Mouse (Mus musculus): ENCODE results near the gene Nthl1. TPM values are rescaled to one million over a fixed set of nuclear protein-coding genes. Genes with fewer than 3 reads are reported as not detected.

Nthl1 gene
- polyA plus RNA-seq, 1 experiment from 2014 or later, result 17.0 TPM

DNA sequence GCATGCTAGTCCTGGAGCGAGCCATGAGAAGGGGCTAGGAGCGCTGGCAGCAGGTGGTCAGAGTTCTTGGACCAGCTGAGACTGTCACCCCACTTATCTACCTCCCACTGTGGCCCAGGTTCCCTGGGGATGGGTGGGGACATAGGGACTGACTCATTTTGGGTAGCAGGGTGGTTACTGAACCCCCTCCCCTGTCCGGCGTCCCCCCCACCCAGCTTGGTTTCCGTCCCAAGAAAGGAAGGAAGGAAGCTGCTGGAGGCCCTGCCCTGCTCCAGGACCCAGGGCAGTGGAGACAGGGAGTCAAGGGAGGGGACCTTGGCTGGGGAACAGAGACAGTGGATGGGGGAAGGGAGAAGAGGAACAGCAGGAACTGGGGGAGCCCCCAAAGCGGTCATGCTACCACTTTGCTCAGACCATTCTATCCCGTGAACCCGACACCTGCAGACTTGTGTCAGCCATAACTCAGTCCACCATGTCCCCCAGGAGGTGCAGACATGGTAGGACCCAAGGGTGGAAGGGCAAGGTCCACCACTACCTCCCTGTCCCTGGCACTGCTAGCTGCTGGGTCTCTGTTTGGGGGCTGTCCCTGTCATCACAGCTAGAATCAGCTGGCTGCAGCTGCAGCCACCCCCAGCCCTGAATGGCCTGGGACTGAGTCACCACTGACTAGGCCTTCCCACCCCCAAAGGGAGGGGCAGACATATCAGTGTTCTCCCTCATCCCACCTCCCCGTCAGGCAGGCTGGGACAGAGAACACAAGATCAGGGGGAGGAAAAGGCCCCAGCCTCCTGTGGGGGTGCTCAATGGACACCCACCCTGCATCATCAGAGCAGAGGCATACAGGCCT is 12.6 kb downstream of the Nthl1 start:
- Histone ChIP-seq H3K27me3 (ENCODE audit: control insufficient read depth, insufficient read depth, low read length) (no peaks in the 10 kb centered on the region), H3K4me2 (replicated peaks; ENCODE audit: low read depth, low read length) (peak overlapping the region; percentile 22; the same call in 1 of the 2 replicates), H3K9me3 (ENCODE audit: control insufficient read depth, low read length) (no peaks in the 10 kb centered on the region), H3K4me1 (ENCODE audit: control insufficient read depth, insufficient read depth, low read length) (peaks cover 43% of the 10 kb centered on the region), H3K27ac (ENCODE audit: low read depth, low read length) (peak overlapping the region; percentile 76), H3K9ac (ENCODE audit: low read depth, low read length) (no peak overlapping the region; the same call in 1 of the 2 replicates), H3K36me3 (ENCODE audit: control insufficient read depth, insufficient read depth, low read length) (peaks cover 15% of the 10 kb centered on the region), H3K4me3 (ENCODE audit: low read length) (no peak overlapping the region; the same call in 1 of the 2 replicates)
- 0 out of 2 replicates have a peak, but pooled peaks have one; percentile 5 for ATAC-seq (ENCODE audit: low FRiP score, low TSS enrichment)
- WGBS, result 71% methylated on average over 9 of the region's 9 CpGs

DNA sequence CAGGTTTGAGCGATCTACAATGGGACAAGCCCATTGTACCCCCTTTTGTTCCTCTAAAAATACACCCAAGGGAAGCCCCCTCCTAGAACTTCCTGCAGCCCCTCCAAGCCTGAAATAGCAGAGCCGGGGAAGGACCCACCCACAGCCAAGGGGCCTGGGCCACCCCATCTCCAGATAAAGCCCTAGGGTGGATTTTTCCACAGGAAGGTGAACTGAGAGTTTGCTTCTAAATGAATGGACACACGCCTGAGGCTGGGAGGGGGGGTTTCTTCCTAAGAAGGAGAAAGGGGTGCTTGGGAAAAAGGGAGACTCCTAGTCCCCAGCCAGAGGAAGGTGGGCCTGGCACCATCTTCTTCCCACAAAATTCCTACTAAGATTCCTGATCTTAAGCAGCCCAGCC is 13.4 kb downstream of the Nthl1 start:
- H3K9me3 ChIP-seq (ENCODE audit: control insufficient read depth, low read length), result no peaks in the 10 kb centered on the region
- no peak overlapping the region for H3K9ac ChIP-seq (ENCODE audit: low read depth, low read length)
- 86% methylated on average over 3 of the region's 3 CpGs for WGBS
- no peak overlapping the region; the same call in 1 of the 2 replicates for H3K27ac ChIP-seq (ENCODE audit: low read depth, low read length)
- H3K4me2 ChIP-seq (replicated peaks; ENCODE audit: low read depth, low read length), result no peak overlapping the region
- no peaks in the 10 kb centered on the region for H3K27me3 ChIP-seq (ENCODE audit: control insufficient read depth, insufficient read depth, low read length)
- no peak overlapping the region for H3K4me3 ChIP-seq (ENCODE audit: low read length)
- peaks cover 7% of the 10 kb centered on the region for H3K36me3 ChIP-seq (ENCODE audit: control insufficient read depth, insufficient read depth, low read length)
- peaks cover 46% of the 10 kb centered on the region for H3K4me1 ChIP-seq (ENCODE audit: control insufficient read depth, insufficient read depth, low read length)
- ATAC-seq (ENCODE audit: low FRiP score, low TSS enrichment), result no peak

GRCm38 (mm10) chr17:24646381-24646780 is 13.9 kb downstream of the Nthl1 start:
- WGBS, result 86% methylated on average over 4 of the region's 4 CpGs
- no peak for ATAC-seq (ENCODE audit: low FRiP score, low TSS enrichment)
- Histone ChIP-seq H3K9ac (ENCODE audit: low read depth, low read length) (no peak overlapping the region), H3K9me3 (ENCODE audit: control insufficient read depth, low read length) (no peaks in the 10 kb centered on the region), H3K4me2 (replicated peaks; ENCODE audit: low read depth, low read length) (no peak overlapping the region), H3K4me1 (ENCODE audit: control insufficient read depth, insufficient read depth, low read length) (peaks cover 46% of the 10 kb centered on the region), H3K36me3 (ENCODE audit: control insufficient read depth, insufficient read depth, low read length) (peaks cover 5% of the 10 kb centered on the region), H3K27ac (ENCODE audit: low read depth, low read length) (peak overlapping the region; percentile 51; the same call in 1 of the 2 replicates), H3K27me3 (ENCODE audit: control insufficient read depth, insufficient read depth, low read length) (no peaks in the 10 kb centered on the region), H3K4me3 (ENCODE audit: low read length) (no peak overlapping the region)

DNA sequence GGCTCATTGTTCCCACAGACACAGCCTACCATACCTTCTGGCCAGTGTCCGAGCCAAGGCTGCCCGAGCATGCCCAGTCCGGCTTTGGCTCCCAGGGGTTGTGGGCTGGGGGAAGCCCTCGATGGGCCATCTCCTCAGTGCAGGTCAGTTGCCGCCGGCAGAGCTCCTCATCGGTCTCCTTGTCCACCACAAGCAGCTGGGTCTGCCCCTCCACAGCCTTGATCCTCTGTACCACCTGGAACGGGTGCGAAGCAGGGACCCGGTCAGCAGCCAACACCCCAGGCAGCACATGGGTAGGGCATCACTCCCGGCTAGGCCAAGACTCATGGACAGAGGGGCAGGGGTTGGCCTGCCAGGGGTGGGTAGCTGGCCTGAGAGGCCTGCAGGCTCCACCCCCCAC is 15.0 kb downstream of the Nthl1 start:
- H3K27me3 ChIP-seq (ENCODE audit: control insufficient read depth, insufficient read depth, low read length), result no peaks in the 10 kb centered on the region
- peak overlapping the region; percentile 6; the same call in 1 of the 2 replicates for H3K4me3 ChIP-seq (ENCODE audit: low read length)
- peaks cover 46% of the 10 kb centered on the region for H3K4me1 ChIP-seq (ENCODE audit: control insufficient read depth, insufficient read depth, low read length)
- ATAC-seq (ENCODE audit: low FRiP score, low TSS enrichment), result no peak
- H3K9me3 ChIP-seq (ENCODE audit: control insufficient read depth, low read length), result no peaks in the 10 kb centered on the region
- 78% methylated on average over 11 of the region's 11 CpGs for WGBS
- no peaks in the 10 kb centered on the region for H3K36me3 ChIP-seq (ENCODE audit: control insufficient read depth, insufficient read depth, low read length)
- H3K4me2 ChIP-seq (replicated peaks; ENCODE audit: low read depth, low read length), result peak overlapping the region; percentile 21
- H3K9ac ChIP-seq (ENCODE audit: low read depth, low read length), result peak overlapping the region; percentile 37
- H3K27ac ChIP-seq (ENCODE audit: low read depth, low read length), result peak overlapping the region; percentile 55; the same call in 1 of the 2 replicates

GRCm38 (mm10) chr17:24648731-24649377 is 16.4 kb downstream of the Nthl1 start:
- Histone ChIP-seq H3K4me1 (ENCODE audit: control insufficient read depth, insufficient read depth, low read length) (peaks cover 40% of the 10 kb centered on the region), H3K27ac (ENCODE audit: low read depth, low read length) (no peak overlapping the region), H3K4me2 (replicated peaks; ENCODE audit: low read depth, low read length) (peak overlapping the region; percentile 97), H3K9ac (ENCODE audit: low read depth, low read length) (peak overlapping the region; percentile 90; the same call in 1 of the 2 replicates), H3K36me3 (ENCODE audit: control insufficient read depth, insufficient read depth, low read length) (no peaks in the 10 kb centered on the region), H3K27me3 (ENCODE audit: control insufficient read depth, insufficient read depth, low read length) (no peaks in the 10 kb centered on the region), H3K9me3 (ENCODE audit: control insufficient read depth, low read length) (no peaks in the 10 kb centered on the region), H3K4me3 (ENCODE audit: low read length) (peak overlapping the region; percentile 77)
- 78% methylated on average over 10 of the region's 10 CpGs for WGBS
- ATAC-seq (ENCODE audit: low FRiP score, low TSS enrichment), result no peak

- H3K36me3 ChIP-seq (ENCODE audit: control insufficient read depth, insufficient read depth, low read length), result no peaks in the 10 kb centered on the region
- no peaks in the 10 kb centered on the region for H3K9me3 ChIP-seq (ENCODE audit: control insufficient read depth, low read length)
- WGBS, result 0% methylated on average over 25 of the region's 35 CpGs
- H3K4me3 ChIP-seq (ENCODE audit: low read length), result peak overlapping the region; percentile 77
- H3K9ac ChIP-seq (ENCODE audit: low read depth, low read length), result peak overlapping the region; percentile 90
- peaks cover 32% of the 10 kb centered on the region for H3K4me1 ChIP-seq (ENCODE audit: control insufficient read depth, insufficient read depth, low read length)
- H3K4me2 ChIP-seq (replicated peaks; ENCODE audit: low read depth, low read length), result peak overlapping the region; percentile 97
- H3K27me3 ChIP-seq (ENCODE audit: control insufficient read depth, insufficient read depth, low read length), result no peaks in the 10 kb centered on the region
- H3K27ac ChIP-seq (ENCODE audit: low read depth, low read length), result peak overlapping the region; percentile 62; the same call in 1 of the 2 replicates
- ATAC-seq (ENCODE audit: low FRiP score, low TSS enrichment), result peak; percentile 43
Measured at GRCm38 (mm10) chr17:24649581-24650069, 17.1 kb downstream of the Nthl1 start.

- peaks cover 27% of the 10 kb centered on the region for H3K4me1 ChIP-seq (ENCODE audit: control insufficient read depth, insufficient read depth, low read length)
- H3K36me3 ChIP-seq (ENCODE audit: control insufficient read depth, insufficient read depth, low read length), result no peaks in the 10 kb centered on the region
- no peaks in the 10 kb centered on the region for H3K9me3 ChIP-seq (ENCODE audit: control insufficient read depth, low read length)
- peak within 1 kb of the TSS; percentile 77 for H3K4me3 ChIP-seq (ENCODE audit: low read length)
- peak within 1 kb of the TSS; percentile 97 for H3K4me2 ChIP-seq (replicated peaks; ENCODE audit: low read depth, low read length)
- peak within 1 kb of the TSS; percentile 90 for H3K9ac ChIP-seq (ENCODE audit: low read depth, low read length)
- under 1% methylated on average over 39 of the region's 41 CpGs for WGBS
- H3K27ac ChIP-seq (ENCODE audit: low read depth, low read length), result peak within 1 kb of the TSS; percentile 62; the same call in 1 of the 2 replicates
- no peaks in the 10 kb centered on the region for H3K27me3 ChIP-seq (ENCODE audit: control insufficient read depth, insufficient read depth, low read length)
- ATAC-seq (ENCODE audit: low FRiP score, low TSS enrichment), result peak; percentile 70
Measured at GRCm38 (mm10) chr17:24650070-24650616, 17.7 kb downstream of the Nthl1 start, which contains the start of gene Slc9a3r2. Gene Slc9a3r2 (minus strand): TSS chr17:24650327.

GRCm38 (mm10) chr17:24650766-24651165 is 18.3 kb downstream of the Nthl1 start:
- peak overlapping the region; percentile 90; the same call in 1 of the 2 replicates for H3K9ac ChIP-seq (ENCODE audit: low read depth, low read length)
- no peak for ATAC-seq (ENCODE audit: low FRiP score, low TSS enrichment)
- H3K9me3 ChIP-seq (ENCODE audit: control insufficient read depth, low read length), result no peaks in the 10 kb centered on the region
- H3K4me2 ChIP-seq (replicated peaks; ENCODE audit: low read depth, low read length), result peak overlapping the region; percentile 97
- WGBS, result 81% methylated on average over 4 of the region's 4 CpGs
- H3K4me1 ChIP-seq (ENCODE audit: control insufficient read depth, insufficient read depth, low read length), result peaks cover 23% of the 10 kb centered on the region
- H3K27ac ChIP-seq (ENCODE audit: low read depth, low read length), result no peak overlapping the region
- no peaks in the 10 kb centered on the region for H3K36me3 ChIP-seq (ENCODE audit: control insufficient read depth, insufficient read depth, low read length)
- H3K4me3 ChIP-seq (ENCODE audit: low read length), result peak overlapping the region; percentile 77; the same call in 1 of the 2 replicates
- H3K27me3 ChIP-seq (ENCODE audit: control insufficient read depth, insufficient read depth, low read length), result no peaks in the 10 kb centered on the region

Data from kidney, embryonic 14.5 days (tissue).